ENCODE assay signal across 8 mouse cellular contexts in genomic region chr9:45055082-45055713, GRCm38 (mm10). TPM values are rescaled to one million over a fixed set of nuclear protein-coding genes. Genes with fewer than 3 reads are reported as not detected.
A peak's percentile ranks its signal among the peaks of the same experiment; 100 is the strongest.
DNase-seq lines count a peak whose midpoint lies in the region; ATAC-seq and TF ChIP-seq lines count a peak whose summit lies in the region.

Gene Mpzl3 (plus strand): TSS chr9:45055186.

- peak within 1 kb of the TSS; percentile 97 for H3K27ac ChIP-seq in forebrain, embryonic 11.5 days (ENCODE audit: low read depth, low read length)
- peak within 1 kb of the TSS; percentile 87 for H3K27ac ChIP-seq in heart, embryonic 16.5 days (ENCODE audit: low read length)
- no peak within 1 kb of the TSS for H3K27ac ChIP-seq in liver, embryonic 14.5 days
- H3K27ac ChIP-seq in neural tube, embryonic 11.5 days (ENCODE audit: low read depth, low read length) = peak within 1 kb of the TSS; percentile 97
- peak within 1 kb of the TSS; percentile 97 for H3K27ac ChIP-seq in stomach, embryonic 16.5 days (ENCODE audit: low read length)

- peak within 1 kb of the TSS; percentile 58 for H3K4me2 ChIP-seq in forebrain, embryonic 11.5 days (ENCODE audit: low read depth, low read length, severe bottlenecking)
- peak within 1 kb of the TSS; percentile 81 for H3K4me2 ChIP-seq in heart, embryonic 16.5 days (ENCODE audit: low read depth, low read length)
- peak within 1 kb of the TSS; percentile 45 for H3K4me2 ChIP-seq in liver, embryonic 14.5 days (ENCODE audit: low read depth)
- H3K4me2 ChIP-seq in neural tube, embryonic 11.5 days (ENCODE audit: low read depth) = peak within 1 kb of the TSS; percentile 44
- H3K4me2 ChIP-seq in stomach, embryonic 16.5 days (ENCODE audit: low read depth, low read length) = peak within 1 kb of the TSS; percentile 91

- TF ChIP-seq POLR2A in brain, embryonic 14.5 days (IDR thresholded peaks at IDR 0.05; ENCODE audit: borderline replicate concordance, extremely low read depth, insufficient read depth, insufficient read length, poor library complexity, severe bottlenecking) = peak; percentile 29; the same call in 1 of the 2 replicates

- peaks cover 2% of the 10 kb centered on the region; the same call in 1 of the 2 replicates for H3K27me3 ChIP-seq in forebrain, embryonic 11.5 days (ENCODE audit: control insufficient read depth, insufficient read depth, low read length)
- H3K27me3 ChIP-seq in heart, embryonic 16.5 days (ENCODE audit: control insufficient read depth, insufficient read depth, low read length) = peaks cover 27% of the 10 kb centered on the region
- peaks cover 3% of the 10 kb centered on the region for H3K27me3 ChIP-seq in liver, embryonic 14.5 days (ENCODE audit: control insufficient read depth, insufficient read depth, low read length)
- no peaks in the 10 kb centered on the region for H3K27me3 ChIP-seq in neural tube, embryonic 11.5 days (ENCODE audit: control insufficient read depth, insufficient read depth, low read length)
- H3K27me3 ChIP-seq in stomach, embryonic 16.5 days (ENCODE audit: control insufficient read depth, insufficient read depth, low read length) = no peaks in the 10 kb centered on the region

- no peaks in the 10 kb centered on the region for H3K9me3 ChIP-seq in forebrain, embryonic 11.5 days (ENCODE audit: control insufficient read depth, low read length)
- no peaks in the 10 kb centered on the region for H3K9me3 ChIP-seq in heart, embryonic 16.5 days (replicated peaks; ENCODE audit: control insufficient read depth, low read length)
- no peaks in the 10 kb centered on the region for H3K9me3 ChIP-seq in liver, embryonic 14.5 days (ENCODE audit: control insufficient read depth, low read length)
- no peaks in the 10 kb centered on the region for H3K9me3 ChIP-seq in neural tube, embryonic 11.5 days (ENCODE audit: control insufficient read depth, low read length)
- H3K9me3 ChIP-seq in stomach, embryonic 16.5 days (replicated peaks; ENCODE audit: control insufficient read depth, low read length) = no peaks in the 10 kb centered on the region

- under 1% methylated on average over 33 of the region's 33 CpGs for WGBS in forebrain, embryonic 11.5 days
- WGBS in heart, embryonic 16.5 days = under 1% methylated on average over 32 of the region's 33 CpGs
- WGBS in liver, embryonic 14.5 days (ENCODE audit: insufficient replicate concordance) = 2% methylated on average over 33 of the region's 33 CpGs
- under 1% methylated on average over 33 of the region's 33 CpGs for WGBS in neural tube, embryonic 11.5 days
- WGBS in stomach, embryonic 16.5 days = under 1% methylated on average over 33 of the region's 33 CpGs

- H3K4me1 ChIP-seq in forebrain, embryonic 11.5 days (replicated peaks; ENCODE audit: control insufficient read depth, insufficient read depth, low read length) = no peaks in the 10 kb centered on the region
- H3K4me1 ChIP-seq in heart, embryonic 16.5 days (ENCODE audit: control insufficient read depth, insufficient read depth, low read length) = no peaks in the 10 kb centered on the region
- no peaks in the 10 kb centered on the region for H3K4me1 ChIP-seq in liver, embryonic 14.5 days (replicated peaks; ENCODE audit: control insufficient read depth in 2 of 2, insufficient read depth in 2 of 2, low read length in 1 of 2)
- no peaks in the 10 kb centered on the region for H3K4me1 ChIP-seq in neural tube, embryonic 11.5 days (ENCODE audit: control insufficient read depth, insufficient read depth, low read length)
- no peaks in the 10 kb centered on the region for H3K4me1 ChIP-seq in stomach, embryonic 16.5 days (ENCODE audit: control insufficient read depth, insufficient read depth, low read length)

- peak; percentile 92 for ATAC-seq in forebrain, embryonic 11.5 days (replicated peaks; ENCODE audit: low FRiP score)
- peak; percentile 88 for ATAC-seq in heart, embryonic 16.5 days (replicated peaks; ENCODE audit: extremely low read depth, insufficient read depth, low FRiP score)
- ATAC-seq in liver, embryonic 14.5 days (ENCODE audit: insufficient read depth) = peak; percentile 33
- peak; percentile 84 for ATAC-seq in neural tube, embryonic 11.5 days (ENCODE audit: insufficient read depth, low FRiP score, low TSS enrichment)
- peak; percentile 89 for ATAC-seq in stomach, embryonic 16.5 days (ENCODE audit: insufficient read depth, low FRiP score)

- peak within 1 kb of the TSS; percentile 66 for H3K9ac ChIP-seq in forebrain, embryonic 11.5 days (ENCODE audit: low read length)
- H3K9ac ChIP-seq in heart, embryonic 16.5 days (ENCODE audit: low read length) = peak within 1 kb of the TSS; percentile 69
- no peak within 1 kb of the TSS for H3K9ac ChIP-seq in liver, embryonic 14.5 days (replicated peaks)
- peak within 1 kb of the TSS; percentile 62 for H3K9ac ChIP-seq in neural tube, embryonic 11.5 days (ENCODE audit: low read length)
- peak within 1 kb of the TSS; percentile 81 for H3K9ac ChIP-seq in stomach, embryonic 16.5 days (ENCODE audit: low read length)

- no peaks in the 10 kb centered on the region for H3K36me3 ChIP-seq in forebrain, embryonic 11.5 days (ENCODE audit: control insufficient read depth, insufficient read depth, low read length)
- H3K36me3 ChIP-seq in heart, embryonic 16.5 days (ENCODE audit: control insufficient read depth, insufficient read depth) = no peaks in the 10 kb centered on the region
- H3K36me3 ChIP-seq in liver, embryonic 14.5 days (replicated peaks; ENCODE audit: control insufficient read depth, insufficient read depth, low read depth) = no peaks in the 10 kb centered on the region
- H3K36me3 ChIP-seq in neural tube, embryonic 11.5 days (ENCODE audit: control insufficient read depth, insufficient read depth, low read length) = no peaks in the 10 kb centered on the region
- no peaks in the 10 kb centered on the region; the same call in 1 of the 2 replicates for H3K36me3 ChIP-seq in stomach, embryonic 16.5 days (ENCODE audit: control insufficient read depth, insufficient read depth, low read length)

- peak; percentile 91 to 93 for DNase-seq in B cell, adult 2 months
- peak; percentile 98 for DNase-seq in brain, embryonic 14.5 days (ENCODE audit: low read depth)
- DNase-seq in forebrain, embryonic 11.5 days (ENCODE audit: low spot score) = peak; percentile 93
- DNase-seq in kidney, postnatal 25 days = peak; percentile 91 to 92
- peak in 2 of 3 experiments; percentile 3 to 12 for DNase-seq in liver, embryonic 14.5 days (ENCODE audit: low read depth in 3 of 3, low spot score in 3 of 3)
- peak; percentile 93 for DNase-seq in neural tube, embryonic 11.5 days (ENCODE audit: low spot score)

- TF ChIP-seq CTCF in brain, embryonic 14.5 days (IDR thresholded peaks at IDR 0.05; ENCODE audit: borderline replicate concordance, extremely low read depth, insufficient read depth, insufficient read length) = no peak
- TF ChIP-seq CTCF in liver, embryonic 14.5 days (IDR thresholded peaks at IDR 0.05; ENCODE audit: low read depth) = no peak

- no peak for TF ChIP-seq EP300 in liver, embryonic 14.5 days (IDR thresholded peaks at IDR 0.05; ENCODE audit: low read depth)

- peak within 1 kb of the TSS; percentile 68 for H3K4me3 ChIP-seq in forebrain, embryonic 11.5 days (ENCODE audit: low read depth, low read length)
- peak within 1 kb of the TSS; percentile 86 for H3K4me3 ChIP-seq in heart, embryonic 16.5 days (ENCODE audit: low read length)
- H3K4me3 ChIP-seq in liver, embryonic 14.5 days (ENCODE audit: insufficient read depth in 1 of 2, low read depth in 2 of 2, low read length in 2 of 2) = peak within 1 kb of the TSS; percentile 49 to 71
- H3K4me3 ChIP-seq in neural tube, embryonic 11.5 days (ENCODE audit: low read depth, low read length) = peak within 1 kb of the TSS; percentile 57
- H3K4me3 ChIP-seq in stomach, embryonic 16.5 days (replicated peaks; ENCODE audit: low read length) = peak within 1 kb of the TSS; percentile 77

RNA-seq across cellular contexts. Expression of gene Mpzl3, which starts in this region (rescaled TPM):
- polyA plus RNA-seq in brain, embryonic 14.5 days (2012; rRNA removed) = 0.86 and 1.7 TPM in 2 replicates
- 2.2 and 2.7 TPM in 2 replicates for polyA plus RNA-seq in forebrain, embryonic 11.5 days (2014; fragmentation: Nextera tagmentation; extraction: Ambion mirVana)
- 1.5 and 1.9 TPM in 2 replicates for polyA plus RNA-seq in heart, embryonic 16.5 days (2015; fragmentation: Nextera tagmentation; extraction: Ambion mirVana)
- 0.33 and 0.44 TPM in 2 replicates for polyA plus RNA-seq in liver, embryonic 14.5 days (2012; rRNA removed)
- polyA plus RNA-seq in liver, embryonic 14.5 days (2014; fragmentation: Nextera tagmentation; extraction: Ambion mirVana) = 0.51 and 1.0 TPM in 2 replicates
- 1.8 and 1.9 TPM in 2 replicates for polyA plus RNA-seq in neural tube, embryonic 11.5 days (2014; fragmentation: Nextera tagmentation; extraction: Ambion mirVana)
- 15.7 and 24.6 TPM in 2 replicates for polyA plus RNA-seq in stomach, embryonic 16.5 days (2015; fragmentation: Nextera tagmentation; extraction: Ambion mirVana)

Comparison
In these comparisons a context has a peak if more than half of its experiments do, and no peak if none do; other contexts are left out.
1. DNase-seq: peak in every context shown above with its lines; median percentile 98 in brain, embryonic 14.5 days; 93 in forebrain, embryonic 11.5 days; 93 in neural tube, embryonic 11.5 days; 92 in B cell, adult 2 months; 92 in kidney, postnatal 25 days; 8 in liver, embryonic 14.5 days.
2. ATAC-seq: peak in every context shown above with its lines; median percentile 92 in forebrain, embryonic 11.5 days; 89 in stomach, embryonic 16.5 days; 88 in heart, embryonic 16.5 days; 84 in neural tube, embryonic 11.5 days; 33 in liver, embryonic 14.5 days.